Mouse (Mus musculus) kidney, adult 2 months (tissue): ENCODE results near the gene Fam122a.

Source experiments
- CTCF ChIP-seq: fragments of 200-500 bp; conservative IDR thresholded peaks from 2 replicates; pipeline ENCODE4 v1.5.1; 2011; ENCODE audit warnings: low read depth, mild to moderate bottlenecking, control low read depth, low read length, moderate library complexity, mixed read lengths; ENCODE audit not compliant: insufficient read depth, insufficient read length
- POLR2A ChIP-seq: fragments of 200-500 bp; IDR thresholded peaks from one replicate; pipeline ENCODE4 v1.6.1; 2011; ENCODE audit warnings: low read depth, low read length, control low read depth

- TF ChIP-seq CTCF (no peak), POLR2A (no peak)
Observed at GRCm38 (mm10) chr19:24521146-24521545, 44.0 kb upstream of the Fam122a start.
